Mouse (Mus musculus): ENCODE measurements at regions not wholly inside any gene's neighbourhood (a gene's known extent, or its start where the extent isn't known, plus 50 kb on each side); places are given as distances from the start of the nearest gene placed in this dataset.

DNA sequence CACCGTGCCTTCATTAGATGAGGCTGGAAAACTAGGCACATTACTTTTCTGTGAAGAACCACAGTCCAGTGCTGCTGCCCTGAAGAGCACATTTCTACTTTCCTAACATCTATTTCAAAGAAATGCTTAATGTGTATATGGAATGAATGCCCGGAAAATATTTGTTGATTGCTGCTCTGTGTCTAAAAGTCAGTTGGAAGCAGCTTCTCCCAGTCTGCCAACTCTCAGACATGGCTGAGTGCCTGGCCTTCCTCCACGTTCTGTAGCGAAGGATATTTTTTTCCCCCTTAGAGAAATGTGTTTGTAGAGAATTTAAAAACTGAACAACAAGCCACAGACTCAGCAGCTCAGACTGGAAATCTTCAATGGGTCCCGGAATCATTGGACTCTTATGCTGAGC lies 576.4 kb upstream of the Arid1b start:
- no peak for DNase-seq (ENCODE audit: low spot score in 2 of 2)

DNA sequence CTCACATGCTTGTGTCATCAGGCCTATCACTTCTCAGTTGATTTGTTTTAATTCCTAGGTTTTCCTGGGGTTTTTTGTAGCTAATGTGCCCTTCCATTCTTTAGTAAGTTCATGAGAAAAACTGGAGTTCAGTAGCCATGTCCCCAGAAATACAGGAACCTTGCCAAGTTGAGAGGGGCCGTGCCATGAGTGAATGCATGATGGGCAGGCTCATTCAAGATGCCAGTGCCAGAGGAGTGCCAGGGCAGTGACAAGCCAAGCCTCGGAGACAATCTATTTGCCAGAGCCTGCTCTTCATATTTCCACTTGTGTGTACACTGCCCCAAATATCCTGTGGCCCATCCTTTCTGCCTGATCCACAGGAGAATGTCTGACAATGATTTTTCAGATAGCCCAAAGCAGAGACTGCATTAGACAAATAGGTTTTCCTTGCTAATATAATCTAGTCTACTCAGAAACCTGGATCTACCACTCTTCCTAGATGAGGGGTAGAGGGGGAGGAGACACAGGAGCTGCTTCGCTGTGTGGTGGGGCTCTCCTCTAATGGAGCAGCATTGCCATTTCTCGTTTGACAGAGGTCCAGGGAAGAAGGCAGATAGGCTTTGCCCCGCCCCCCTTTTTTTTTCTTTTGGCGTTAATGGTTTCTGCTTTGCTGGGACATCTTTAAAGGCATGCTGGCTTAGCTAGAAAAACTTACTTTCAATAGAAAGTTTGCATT lies 569.5 kb upstream of the Arid1b start:
- no peak for DNase-seq (ENCODE audit: low spot score in 2 of 2)

GRCm38 (mm10) chr17:4425342-4425741 lies 568.8 kb upstream of the Arid1b start:
- DNase-seq (ENCODE audit: low spot score in 2 of 2) = no peak

DNA sequence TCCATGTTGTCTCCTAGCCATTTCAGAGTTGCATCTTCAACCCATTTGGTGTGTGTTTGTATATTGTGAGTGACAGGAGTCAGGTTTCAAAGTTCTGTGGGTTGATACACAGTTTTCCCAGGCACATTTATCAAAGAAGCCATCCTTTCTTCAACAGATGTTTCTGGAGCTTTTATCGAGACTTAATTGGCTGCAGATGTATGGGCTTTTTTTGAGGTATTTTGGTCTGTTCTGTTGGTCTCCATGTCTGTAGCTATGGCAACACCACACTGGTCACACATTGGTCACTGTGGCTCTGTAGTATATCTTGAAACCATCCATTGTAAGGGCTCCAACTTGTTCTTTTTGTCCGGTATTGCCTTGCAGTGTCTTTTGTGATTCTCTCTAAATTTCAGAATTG lies 565.1 kb upstream of the Arid1b start:
- no peak for DNase-seq (ENCODE audit: low spot score in 2 of 2)

GRCm38 (mm10) chr17:4445606-4446005 lies 548.5 kb upstream of the Arid1b start:
- DNase-seq (ENCODE audit: low spot score in 2 of 2) = no peak

- no peak for DNase-seq (ENCODE audit: low spot score in 2 of 2)
Measured at GRCm38 (mm10) chr17:4457491-4457890, 536.6 kb upstream of the Arid1b start.

- DNase-seq (ENCODE audit: low spot score in 2 of 2) = no peak
Measured at GRCm38 (mm10) chr17:4461541-4461940, 532.6 kb upstream of the Arid1b start.

- no peak for DNase-seq (ENCODE audit: low spot score in 2 of 2)
Measured at GRCm38 (mm10) chr17:4464286-4464880, 529.7 kb upstream of the Arid1b start.

- no peak for DNase-seq (ENCODE audit: low spot score in 2 of 2)
Measured at GRCm38 (mm10) chr17:4465741-4466140, 528.4 kb upstream of the Arid1b start.

GRCm38 (mm10) chr17:4472412-4472811 lies 521.7 kb upstream of the Arid1b start:
- DNase-seq (ENCODE audit: low spot score in 2 of 2) = no peak

DNA sequence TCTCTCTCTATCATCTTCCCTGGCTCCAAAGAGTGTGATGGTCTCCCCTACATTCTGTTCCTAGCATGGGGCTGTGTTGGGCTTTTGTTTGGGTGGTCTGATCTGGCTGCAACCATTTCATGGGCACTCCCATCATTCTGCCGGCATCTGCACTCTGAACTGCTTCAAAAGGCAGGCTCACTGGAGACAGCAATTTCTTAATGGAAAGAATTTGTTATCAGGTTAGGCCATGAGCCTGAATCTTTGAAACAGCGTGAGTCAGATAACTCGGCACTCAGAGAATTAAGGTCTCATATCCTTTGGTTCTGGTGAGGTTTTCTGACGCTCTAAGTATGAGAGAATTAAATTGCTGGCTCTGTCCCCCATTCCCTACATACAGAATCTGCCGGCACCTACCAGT lies 519.8 kb upstream of the Arid1b start:
- DNase-seq (ENCODE audit: low spot score in 2 of 2) = no peak

GRCm38 (mm10) chr17:4475665-4476064 lies 518.5 kb upstream of the Arid1b start:
- DNase-seq (ENCODE audit: low spot score in 2 of 2) = no peak

- no peak for DNase-seq (ENCODE audit: low spot score in 2 of 2)
Measured at GRCm38 (mm10) chr17:4494392-4494791, 499.7 kb upstream of the Arid1b start.

DNA sequence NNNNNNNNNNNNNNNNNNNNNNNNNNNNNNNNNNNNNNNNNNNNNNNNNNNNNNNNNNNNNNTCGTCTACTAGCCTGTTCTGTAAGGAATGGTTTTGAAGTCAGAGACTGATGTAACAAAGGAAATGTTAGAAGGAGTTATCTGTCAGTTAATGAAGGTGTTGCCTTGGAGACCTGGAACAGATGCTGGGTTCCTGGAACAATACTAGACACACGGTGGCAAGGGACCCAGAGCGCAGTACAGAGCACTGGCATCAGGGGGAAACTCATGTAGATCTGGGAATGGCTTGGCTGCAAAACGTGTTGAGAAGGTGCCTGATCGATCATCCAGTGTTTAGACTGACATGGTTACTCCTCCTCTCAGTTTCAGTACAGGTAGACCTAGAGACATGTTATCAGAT lies 493.6 kb upstream of the Arid1b start:
- DNase-seq (ENCODE audit: low spot score in 2 of 2) = no peak

DNA sequence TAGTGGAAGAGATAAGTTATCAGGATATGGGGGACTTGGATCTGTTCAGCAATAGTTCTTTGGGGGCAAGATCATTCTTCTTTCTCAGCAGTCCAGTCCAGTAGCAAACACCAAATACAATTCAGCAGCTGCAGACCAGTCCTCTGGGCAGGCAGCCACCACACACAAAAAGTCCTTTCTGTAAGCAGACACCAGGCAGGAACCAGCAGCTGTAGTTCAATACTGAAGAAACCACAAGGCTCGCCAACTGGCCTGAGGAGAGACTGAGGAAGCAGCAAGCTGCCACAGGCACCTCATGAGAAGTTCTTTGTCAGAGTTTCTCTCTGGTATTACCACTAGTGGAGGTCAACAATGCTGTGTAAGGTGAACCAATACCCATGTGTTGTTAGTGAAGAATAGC lies 493.1 kb upstream of the Arid1b start:
- DNase-seq (ENCODE audit: low spot score in 2 of 2) = no peak

- no peak for DNase-seq (ENCODE audit: low spot score in 2 of 2)
Measured at GRCm38 (mm10) chr17:4504951-4505350, 489.2 kb upstream of the Arid1b start.

- DNase-seq (ENCODE audit: low spot score in 2 of 2) = no peak
Measured at GRCm38 (mm10) chr17:4509506-4509905, 484.6 kb upstream of the Arid1b start.

- DNase-seq (ENCODE audit: low spot score in 2 of 2) = no peak
Measured at GRCm38 (mm10) chr17:4516141-4516540, 478.0 kb upstream of the Arid1b start.

DNA sequence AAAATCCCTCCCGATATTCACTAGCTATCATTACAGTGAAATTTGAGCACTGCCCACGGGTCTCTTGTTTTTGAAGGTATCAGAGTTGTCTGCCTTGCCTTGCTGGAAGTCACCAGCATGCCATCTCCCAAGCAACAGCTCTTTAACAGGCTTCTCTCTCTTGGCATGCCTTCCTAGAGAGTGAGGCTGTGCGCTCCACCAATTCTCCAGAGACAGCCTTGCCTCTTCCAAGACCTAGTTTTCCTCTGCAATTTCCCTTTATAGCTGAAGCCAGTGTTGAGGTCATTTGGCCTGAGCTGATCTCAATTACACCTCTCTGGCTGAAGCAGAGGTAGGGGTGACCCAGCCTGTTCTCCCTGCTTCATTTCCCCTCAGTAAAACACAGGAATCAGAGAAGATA lies 477.3 kb upstream of the Arid1b start:
- DNase-seq (ENCODE audit: low spot score in 2 of 2) = no peak

DNA sequence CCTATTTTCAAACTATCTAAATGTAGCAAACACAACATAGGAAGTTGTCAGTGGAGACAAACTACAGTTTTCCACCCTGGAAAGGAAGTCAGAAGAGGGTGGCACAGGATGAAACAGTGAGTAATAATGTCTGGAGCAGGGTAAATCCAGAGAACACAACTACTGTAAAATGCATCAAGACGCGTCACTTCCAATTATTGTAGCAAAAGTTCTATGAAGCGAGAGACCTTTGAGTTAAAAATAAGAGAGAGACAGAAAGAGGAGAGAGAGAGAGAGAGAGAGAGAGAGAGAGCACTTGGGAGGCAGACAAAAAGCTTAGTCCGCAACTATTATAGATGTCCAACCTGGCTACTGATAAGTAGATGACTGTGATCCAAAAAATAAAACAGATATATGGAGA lies 473.1 kb upstream of the Arid1b start:
- no peak for DNase-seq (ENCODE audit: low spot score in 2 of 2)

- DNase-seq (ENCODE audit: low spot score in 2 of 2) = no peak
Measured at GRCm38 (mm10) chr17:4526466-4526865, 467.7 kb upstream of the Arid1b start.

DNA sequence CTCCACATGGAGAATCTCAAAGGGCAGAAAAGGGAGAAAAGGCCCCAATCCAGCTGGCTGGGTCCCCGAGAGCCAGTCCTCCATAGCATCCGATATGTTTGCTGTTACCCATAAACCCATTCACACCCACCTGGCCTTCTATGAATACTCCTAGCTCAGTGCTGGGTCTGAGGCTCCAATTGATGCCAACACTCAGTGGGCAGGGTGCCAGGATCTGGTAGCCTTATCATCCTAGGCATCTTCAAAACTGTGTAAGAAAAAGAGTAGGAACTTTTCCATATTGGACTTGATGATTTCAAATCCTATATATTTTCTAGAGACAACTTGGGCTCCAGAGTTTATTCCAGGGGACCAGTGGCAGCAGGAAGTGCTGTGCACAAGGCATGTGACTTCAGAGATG lies 462.0 kb upstream of the Arid1b start:
- DNase-seq (ENCODE audit: low spot score in 2 of 2) = no peak

- no peak for DNase-seq (ENCODE audit: low spot score in 2 of 2)
Measured at GRCm38 (mm10) chr17:4540435-4540834, 453.7 kb upstream of the Arid1b start.

All from thymus, postnatal 10 days (tissue).